ENCODE assay signal across 23 mouse cellular contexts in the genomic region with DNA sequence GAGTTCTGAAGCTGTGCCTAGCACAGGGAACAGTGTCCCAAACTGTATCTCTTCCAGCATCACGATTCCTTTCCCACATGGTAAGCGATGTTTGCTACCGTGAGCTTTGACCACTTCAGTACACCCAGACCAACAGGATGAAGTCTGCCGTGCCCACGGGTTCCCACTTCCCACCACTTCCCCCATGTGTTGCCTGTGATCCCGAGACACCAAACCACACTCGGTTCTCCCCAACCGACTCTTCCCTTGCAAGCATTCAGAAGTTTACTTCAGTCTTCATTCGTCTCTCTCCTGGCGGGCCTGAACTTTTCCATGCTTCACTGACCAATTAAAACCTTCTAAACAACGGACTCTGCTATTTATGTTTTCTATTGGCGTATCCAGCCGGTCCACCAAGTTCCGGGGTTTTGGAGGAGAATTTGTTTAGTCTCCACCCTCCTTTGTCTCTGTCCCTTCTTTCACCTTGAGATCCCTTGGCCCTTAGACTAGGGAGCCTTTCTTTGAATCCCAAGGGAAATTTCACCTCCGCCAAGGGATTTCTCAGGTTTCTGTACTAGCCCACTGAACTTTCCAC. TPM values are rescaled to one million over a fixed set of nuclear protein-coding genes. Genes with fewer than 3 reads are reported as not detected.
DNase-seq lines count a peak whose midpoint lies in the region; ATAC-seq and TF ChIP-seq lines count a peak whose summit lies in the region.
"Had no signal": no experiment of that assay in that cellular context is flagged by ENCODE, and none has a peak within 500 bp of the region (broad histone marks: within the 10 kb centered on the region; RNA-seq: fewer than 3 reads in every experiment).

No protein-coding gene starts in this region.

- ATAC-seq in erythroblast, adult 5-6 weeks (replicated peaks; ENCODE audit: low FRiP score, poor library complexity, severe bottlenecking), result no peak
- no peak for ATAC-seq in liver, embryonic 14.5 days (ENCODE audit: insufficient read depth)
- peak; percentile 50 for ATAC-seq in megakaryocyte-erythroid progenitor cell, adult 5-6 weeks (replicated peaks; ENCODE audit: low FRiP score, low TSS enrichment, poor library complexity, severe bottlenecking)
- no peak for ATAC-seq in erythroid progenitor cell, adult 5-6 weeks (replicated peaks; ENCODE audit: low FRiP score, poor library complexity, severe bottlenecking)
- ATAC-seq: intestine, embryonic 15.5 days; midbrain, embryonic 16.5 days; Patski had no signal

- 6% methylated on average over 15 of the region's 15 CpGs for WGBS in bone marrow, adult 2 months
- WGBS in liver, embryonic 14.5 days (ENCODE audit: insufficient replicate concordance), result 17% methylated on average over 15 of the region's 15 CpGs

- H3K36me3 ChIP-seq in erythroblast, embryonic 14.5 days (ENCODE audit: control insufficient read depth), result no peaks in the 10 kb centered on the region
- H3K36me3 ChIP-seq in liver, embryonic 14.5 days (replicated peaks; ENCODE audit: control insufficient read depth, insufficient read depth, low read depth), result no peaks in the 10 kb centered on the region
- H3K36me3 ChIP-seq: embryonic facial prominence, embryonic 12.5 days; forebrain, embryonic 10.5 days; heart, embryonic 15.5 days; hindbrain, embryonic 13.5 days; intestine, embryonic 15.5 days had no signal

- no peak for TF ChIP-seq EP300 in liver, embryonic 14.5 days (IDR thresholded peaks at IDR 0.05; ENCODE audit: low read depth)

- TF ChIP-seq CTCF in bone marrow, adult 2 months (IDR thresholded peaks at IDR 0.05; ENCODE audit: control insufficient read depth, insufficient read depth, low read length), result no peak
- no peak for TF ChIP-seq CTCF in liver, embryonic 14.5 days (IDR thresholded peaks at IDR 0.05; ENCODE audit: low read depth)

- no peak for TF ChIP-seq POLR2A in bone marrow, adult 2 months (IDR thresholded peaks at IDR 0.05; ENCODE audit: borderline replicate concordance, control insufficient read depth, low read depth, low read length)

- H3K4me1 ChIP-seq in erythroblast, embryonic 14.5 days (ENCODE audit: control insufficient read depth), result peaks cover 3% of the 10 kb centered on the region; the same call in 1 of the 2 replicates
- H3K4me1 ChIP-seq in bone marrow, adult 2 months (ENCODE audit: control insufficient read depth, insufficient read depth, low read length), result peaks cover 6% of the 10 kb centered on the region
- peaks cover 0 to 4% of the 10 kb centered on the region in 2 experiments; a peak in 2 of 4 replicates for H3K4me1 ChIP-seq in liver, embryonic 14.5 days (replicated peaks; ENCODE audit: control insufficient read depth in 2 of 2, insufficient read depth in 2 of 2, low read length in 1 of 2)
- H3K4me1 ChIP-seq: embryonic facial prominence, embryonic 12.5 days; hindbrain, embryonic 13.5 days; intestine, embryonic 15.5 days had no signal

- peak overlapping the region; percentile 13; the same call in 1 of the 2 replicates for H3K4me2 ChIP-seq in liver, embryonic 14.5 days (ENCODE audit: low read depth)
- H3K4me2 ChIP-seq: embryonic facial prominence, embryonic 12.5 days; heart, embryonic 15.5 days; hindbrain, embryonic 13.5 days; intestine, embryonic 15.5 days had no signal

- H3K27me3 ChIP-seq in erythroblast, embryonic 14.5 days (ENCODE audit: control insufficient read depth), result no peaks in the 10 kb centered on the region; the same call in 1 of the 2 replicates
- H3K27me3 ChIP-seq in liver, embryonic 14.5 days (ENCODE audit: control insufficient read depth, insufficient read depth, low read length), result no peaks in the 10 kb centered on the region
- H3K27me3 ChIP-seq: embryonic facial prominence, embryonic 12.5 days; heart, embryonic 15.5 days; intestine, embryonic 15.5 days; Patski had no signal

- DNase-seq in liver, embryonic 14.5 days (ENCODE audit: low read depth in 3 of 3, low spot score in 3 of 3), result no peak
- no peak for DNase-seq in embryo, embryonic 9.5 days (ENCODE audit: extremely low spot score)
- no peak for DNase-seq in urinary bladder, postnatal 36 days (ENCODE audit: low spot score in 2 of 2)
- DNase-seq: adrenal gland, postnatal 36 days; cerebellum, adult 11 months; cerebellum, postnatal 36 days; heart, adult 2 months; left cerebral cortex, postnatal 4 days; lung, adult 18-20 months; lung, postnatal 4 days; right cerebral cortex, adult 18-20 months had no signal

- peak overlapping the region; percentile 11 for H3K27ac ChIP-seq in bone marrow, adult 2 months (ENCODE audit: control insufficient read depth, insufficient read depth, low read depth, low read length, poor library complexity)
- H3K27ac ChIP-seq in liver, embryonic 14.5 days, result no peak overlapping the region
- H3K27ac ChIP-seq: embryonic facial prominence, embryonic 12.5 days; forebrain, embryonic 10.5 days; heart, adult 2 months; heart, embryonic 15.5 days; hindbrain, embryonic 13.5 days; intestine, embryonic 15.5 days had no signal

- no peaks in the 10 kb centered on the region for H3K9me3 ChIP-seq in erythroblast, embryonic 14.5 days (ENCODE audit: control insufficient read depth, low read length)
- no peaks in the 10 kb centered on the region for H3K9me3 ChIP-seq in liver, embryonic 14.5 days (ENCODE audit: control insufficient read depth, low read length)
- H3K9me3 ChIP-seq: embryonic facial prominence, embryonic 12.5 days; forebrain, embryonic 10.5 days; heart, embryonic 15.5 days; hindbrain, embryonic 13.5 days; intestine, embryonic 15.5 days had no signal

- no peak overlapping the region for H3K9ac ChIP-seq in liver, embryonic 14.5 days (replicated peaks)
- H3K9ac ChIP-seq: embryonic facial prominence, embryonic 12.5 days; heart, embryonic 15.5 days; hindbrain, embryonic 13.5 days; intestine, embryonic 15.5 days had no signal

- peak overlapping the region; percentile 20 for H3K4me3 ChIP-seq in erythroblast, embryonic 14.5 days (replicated peaks)
- H3K4me3 ChIP-seq in bone marrow, adult 2 months (replicated peaks; ENCODE audit: control insufficient read depth, low read depth, low read length), result peak overlapping the region; percentile 0
- H3K4me3 ChIP-seq in liver, embryonic 14.5 days (ENCODE audit: insufficient read depth in 1 of 2, low read depth in 2 of 2, low read length in 2 of 2), result peak overlapping the region in 1 of 2 experiments; percentile 10; a peak in 1 of 4 replicates
- H3K4me3 ChIP-seq: embryonic facial prominence, embryonic 12.5 days; forebrain, embryonic 10.5 days; heart, adult 2 months; heart, embryonic 15.5 days; hindbrain, embryonic 13.5 days; intestine, embryonic 15.5 days had no signal

RNA-seq across cellular contexts. Expression of gene Gas2l3, which starts 9.4 kb away (rescaled TPM):
- 0.04 and 0.11 TPM in 2 replicates for polyA plus RNA-seq in erythroblast, embryonic 14.5 days (2012)
- total RNA-seq in erythroblast, adult 5-6 weeks (2015; ENCODE audit: low replicate concordance), result 6.3 and 7.7 TPM in 2 replicates
- total RNA-seq in erythroblast, adult 5-6 weeks (2017; ENCODE audit: low replicate concordance), result 7.4 and 14.8 TPM in 2 replicates
- polyA plus RNA-seq in bone marrow, adult 2 months (2011; ENCODE audit: insufficient read depth, insufficient read length, low replicate concordance, missing spikeins), result 3.3 and 5.9 TPM in 2 replicates
- polyA plus RNA-seq in liver, embryonic 14.5 days (2012; rRNA removed), result 2.2 and 2.7 TPM in 2 replicates
- polyA plus RNA-seq in liver, embryonic 14.5 days (2014; fragmentation: Nextera tagmentation; extraction: Ambion mirVana), result 3.5 and 3.6 TPM in 2 replicates
- total RNA-seq in megakaryocyte-erythroid progenitor cell, adult 5-6 weeks (2014; fragmentation: Nextera tagmentation), result 5.3 and 8.5 TPM in 2 replicates
- 4.9 and 12.9 TPM in 2 replicates for total RNA-seq in megakaryocyte-erythroid progenitor cell, adult 5-6 weeks (2017)
- total RNA-seq in erythroid progenitor cell, adult 5-6 weeks (2015; ENCODE audit: low replicate concordance), result 51.2 and 53.2 TPM in 2 replicates
- total RNA-seq in erythroid progenitor cell, adult 5-6 weeks (2017; ENCODE audit: low replicate concordance), result 63.8 and 110 TPM in 2 replicates
